Mouse (Mus musculus) midbrain, embryonic 11.5 days (tissue): ENCODE measurements around the gene BC024978. TPM values are rescaled to one million over a fixed set of nuclear protein-coding genes. Genes with fewer than 3 reads are reported as not detected.

Experiments
- ATAC-seq: fragments of 200-750 bp; cut with Nextera tagmentation; 2 replicates; pipeline ENCODE4 v1.8.0; 2017; ENCODE audit warnings: moderate TSS enrichment, moderate library complexity; ENCODE audit not compliant: low FRiP score
- DNase-seq: peaks from one replicate; pipeline ENCODE4 v3.0.0; 2015; ENCODE audit warnings: low spot score; ENCODE audit errors: missing footprints
- H3K27ac ChIP-seq: fragments of 300-500 bp; sonication (generic); 2 replicates; pipeline ENCODE4 v1.5.1; 2014; ENCODE audit warnings: low read depth, low read length
- H3K27me3 ChIP-seq: fragments of 300-500 bp; sonication (generic); 2 replicates; pipeline ENCODE4 v1.6.1; 2014; ENCODE audit warnings: mild to moderate bottlenecking, low read length, moderate library complexity, mixed read lengths; ENCODE audit not compliant: control insufficient read depth, insufficient read depth
- H3K36me3 ChIP-seq: fragments of 300-500 bp; sonication (generic); 2 replicates; pipeline ENCODE4 v1.6.1; 2014; ENCODE audit warnings: mild to moderate bottlenecking, low read length, moderate library complexity, mixed read lengths; ENCODE audit not compliant: control insufficient read depth, insufficient read depth
- H3K4me1 ChIP-seq: fragments of 300-500 bp; sonication (generic); 2 replicates; pipeline ENCODE4 v1.6.1; 2014; ENCODE audit warnings: low read length; ENCODE audit not compliant: control insufficient read depth, insufficient read depth
- H3K4me2 ChIP-seq: fragments of 300-500 bp; sonication (generic); 2 replicates; pipeline ENCODE4 v1.6.1; 2014; ENCODE audit warnings: mild to moderate bottlenecking, moderate library complexity
- H3K4me3 ChIP-seq: fragments of 300-500 bp; sonication (generic); 2 replicates; pipeline ENCODE4 v1.5.1; 2014; ENCODE audit warnings: low read depth, low read length
- H3K9ac ChIP-seq: fragments of 300-500 bp; sonication (generic); 2 replicates; pipeline ENCODE4 v1.6.1; 2014; ENCODE audit warnings: low read length
- H3K9me3 ChIP-seq: fragments of 300-500 bp; sonication (generic); 2 replicates; pipeline ENCODE4 v1.6.1; 2016; ENCODE audit warnings: low read length; ENCODE audit not compliant: control insufficient read depth
- WGBS: fragments of 180-500 bp; shearing (Covaris S2); extraction: QIAGEN DNeasy Blood & Tissue Kit; methylation state at CpG from one replicate; pipeline ENCODE4 v1.1.7; 2014; 5-methylcytosine and 5-hydroxymethylcytosine counted together
- polyA plus RNA-seq: library from polyadenylated mRNA; unstranded; fragments of >200 nt; fragmentation: Nextera tagmentation; extraction: Ambion mirVana; gene quantifications from 2 replicates; pipeline ENCODE4 v1.2.1, GENCODE M21; 2014

BC024978 gene
- polyA plus RNA-seq, 1 experiment from 2014 or later, result 4.0 TPM

GRCm38 (mm10) chr7:27162780-27163449 is 32.7 kb upstream of the BC024978 start:
- WGBS, result 95% methylated on average over 5 of the region's 5 CpGs
- H3K9me3 ChIP-seq, result no peaks in the 10 kb centered on the region
- peak overlapping the region; percentile 3; the same call in 1 of the 2 replicates for H3K4me3 ChIP-seq
- H3K4me2 ChIP-seq, result no peak overlapping the region
- H3K27me3 ChIP-seq, result no peaks in the 10 kb centered on the region
- H3K27ac ChIP-seq, result no peak overlapping the region
- peaks cover 38% of the 10 kb centered on the region for H3K4me1 ChIP-seq
- peak overlapping the region; percentile 16; the same call in 1 of the 2 replicates for H3K9ac ChIP-seq
- DNase-seq (peak; percentile 33), ATAC-seq (no peak)
- peaks cover 17% of the 10 kb centered on the region for H3K36me3 ChIP-seq

- no peak for DNase-seq
- Histone ChIP-seq H3K27me3 (no peaks in the 10 kb centered on the region), H3K4me3 (no peak overlapping the region), H3K9ac (peak overlapping the region; percentile 36; the same call in 1 of the 2 replicates), H3K4me2 (peak overlapping the region; percentile 6), H3K27ac (no peak overlapping the region), H3K4me1 (peaks cover 38% of the 10 kb centered on the region), H3K36me3 (peaks cover 14% of the 10 kb centered on the region), H3K9me3 (no peaks in the 10 kb centered on the region)
- ATAC-seq, result no peak
- WGBS, result 90% methylated on average over 5 of the region's 5 CpGs
Measured at GRCm38 (mm10) chr7:27163450-27163805, 32.2 kb upstream of the BC024978 start.

- peak; percentile 68 for DNase-seq
- Histone ChIP-seq H3K36me3 (peaks cover 8% of the 10 kb centered on the region), H3K9me3 (no peaks in the 10 kb centered on the region), H3K4me1 (peaks cover 38% of the 10 kb centered on the region), H3K4me2 (peak overlapping the region; percentile 79; the same call in 1 of the 2 replicates), H3K4me3 (peak overlapping the region; percentile 78), H3K27ac (no peak overlapping the region), H3K9ac (peak overlapping the region; percentile 86), H3K27me3 (no peaks in the 10 kb centered on the region)
- no peak for ATAC-seq
- 86% methylated on average over 33 of the region's 33 CpGs for WGBS
Measured at GRCm38 (mm10) chr7:27164112-27164947, 31.3 kb upstream of the BC024978 start.

- Histone ChIP-seq H3K4me1 (peaks cover 38% of the 10 kb centered on the region), H3K9me3 (no peaks in the 10 kb centered on the region), H3K4me3 (peak overlapping the region; percentile 78), H3K4me2 (peak overlapping the region; percentile 79), H3K36me3 (peaks cover 5% of the 10 kb centered on the region; the same call in 1 of the 2 replicates), H3K9ac (peak overlapping the region; percentile 86), H3K27me3 (no peaks in the 10 kb centered on the region), H3K27ac (no peak overlapping the region)
- ATAC-seq (no peak), DNase-seq (peak; percentile 79)
- WGBS, result 85% methylated on average over 22 of the region's 23 CpGs
Measured at GRCm38 (mm10) chr7:27165007-27165655, 30.4 kb upstream of the BC024978 start.

GRCm38 (mm10) chr7:27165696-27166095 is 29.9 kb upstream of the BC024978 start:
- DNase-seq, result no peak
- 5% methylated on average over 8 of the region's 8 CpGs for WGBS
- peaks cover 38% of the 10 kb centered on the region for H3K4me1 ChIP-seq

GRCm38 (mm10) chr7:27166229-27166613 is 29.4 kb upstream of the BC024978 start:
- no peaks in the 10 kb centered on the region for H3K27me3 ChIP-seq
- H3K9ac ChIP-seq, result peak overlapping the region; percentile 86
- ATAC-seq, result peak; percentile 85
- no peaks in the 10 kb centered on the region for H3K9me3 ChIP-seq
- H3K27ac ChIP-seq, result peak overlapping the region; percentile 97
- DNase-seq, result peak; percentile 98
- H3K36me3 ChIP-seq, result peaks cover 5% of the 10 kb centered on the region; the same call in 1 of the 2 replicates
- peak overlapping the region; percentile 78 for H3K4me3 ChIP-seq
- H3K4me2 ChIP-seq, result peak overlapping the region; percentile 79
- 1% methylated on average over 24 of the region's 43 CpGs for WGBS
- peaks cover 38% of the 10 kb centered on the region for H3K4me1 ChIP-seq

More at GRCm38 (mm10) chr7:27165696-27166095, 29.9 kb upstream of the BC024978 start:
- H3K9me3 ChIP-seq, result no peaks in the 10 kb centered on the region
- no peaks in the 10 kb centered on the region for H3K27me3 ChIP-seq
- peak overlapping the region; percentile 78 for H3K4me3 ChIP-seq
- peak overlapping the region; percentile 79 for H3K4me2 ChIP-seq
- H3K36me3 ChIP-seq, result peaks cover 5% of the 10 kb centered on the region; the same call in 1 of the 2 replicates
- peak overlapping the region; percentile 86 for H3K9ac ChIP-seq
- H3K27ac ChIP-seq, result peak overlapping the region; percentile 97
- no peak for ATAC-seq

GRCm38 (mm10) chr7:27166614-27167474 is 28.7 kb upstream of the BC024978 start, which contains the start of gene Egln2:
TSS of gene Egln2 (minus strand) at chr7:27166802.
- Histone ChIP-seq H3K4me2 (peak within 1 kb of the TSS; percentile 79), H3K27me3 (no peaks in the 10 kb centered on the region), H3K4me1 (peaks cover 36% of the 10 kb centered on the region), H3K4me3 (peak within 1 kb of the TSS; percentile 78), H3K9ac (peak within 1 kb of the TSS; percentile 86), H3K36me3 (peaks cover 5% of the 10 kb centered on the region; the same call in 1 of the 2 replicates), H3K9me3 (no peaks in the 10 kb centered on the region), H3K27ac (peak within 1 kb of the TSS; percentile 97)
- DNase-seq (peak; percentile 99), ATAC-seq (peak; percentile 88)
- WGBS, result 2% methylated on average over 54 of the region's 61 CpGs

- ATAC-seq, result no peak
- peak; percentile 86 for DNase-seq
- Histone ChIP-seq H3K4me2 (peak overlapping the region; percentile 79), H3K4me3 (peak overlapping the region; percentile 78; the same call in 1 of the 2 replicates), H3K27ac (peak overlapping the region; percentile 97), H3K9ac (peak overlapping the region; percentile 86), H3K36me3 (peaks cover 5% of the 10 kb centered on the region; the same call in 1 of the 2 replicates), H3K9me3 (no peaks in the 10 kb centered on the region), H3K27me3 (no peaks in the 10 kb centered on the region), H3K4me1 (peaks cover 36% of the 10 kb centered on the region)
- 78% methylated on average over 11 of the region's 11 CpGs for WGBS
Measured at GRCm38 (mm10) chr7:27167475-27168094, 28.0 kb upstream of the BC024978 start.
